8 mouse cellular contexts compared by ENCODE assay signal in the genomic region with DNA sequence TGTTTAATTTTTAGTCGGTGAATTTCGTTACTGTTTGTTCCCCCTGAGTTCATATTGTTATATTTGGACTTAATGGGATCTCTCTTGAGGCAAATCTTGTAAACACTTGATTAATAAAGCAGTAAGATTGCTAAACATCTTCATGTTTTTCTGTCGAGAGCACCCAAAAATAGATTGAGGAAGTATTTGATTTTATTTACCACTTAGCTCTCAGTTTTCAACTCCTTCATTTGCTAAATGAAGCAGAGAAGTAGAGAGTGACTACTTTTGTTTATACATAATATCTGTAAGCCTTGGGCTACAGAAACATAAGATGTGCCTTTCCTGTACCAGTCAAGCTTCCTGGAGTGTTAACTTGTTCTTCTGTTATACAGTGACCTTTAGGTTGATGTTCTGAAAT. TPM values are rescaled to one million over a fixed set of nuclear protein-coding genes. Genes with fewer than 3 reads are reported as not detected.
A peak's percentile ranks its signal among the peaks of the same experiment; 100 is the strongest.
DNase-seq lines count a peak whose midpoint lies in the region; ATAC-seq and TF ChIP-seq lines count a peak whose summit lies in the region.

No protein-coding gene starts in this region.

- H3K9me3 ChIP-seq in kidney, embryonic 14.5 days (ENCODE audit: control insufficient read depth, low read length), result no peaks in the 10 kb centered on the region
- no peaks in the 10 kb centered on the region for H3K9me3 ChIP-seq in hindbrain, postnatal 0 days (ENCODE audit: low read length)
- no peaks in the 10 kb centered on the region for H3K9me3 ChIP-seq in midbrain, postnatal 0 days (ENCODE audit: low read length)

- H3K9ac ChIP-seq in kidney, embryonic 14.5 days (ENCODE audit: low read depth, low read length), result peak overlapping the region; percentile 97; the same call in 1 of the 2 replicates
- no peak overlapping the region; the same call in 1 of the 2 replicates for H3K9ac ChIP-seq in hindbrain, postnatal 0 days (replicated peaks; ENCODE audit: low read length)
- no peak overlapping the region for H3K9ac ChIP-seq in midbrain, postnatal 0 days (replicated peaks; ENCODE audit: low read length, poor library complexity, severe bottlenecking)

- DNase-seq in kidney, adult 11 months, result no peak
- DNase-seq in c-Kit-negative CD71-positive TER-119-positive erythroid progenitor cells, embryonic 14.5 days (ENCODE audit: low read depth, low spot score), result peak; percentile 15
- no peak for DNase-seq in hindbrain, postnatal 0 days (ENCODE audit: low spot score)
- DNase-seq in midbrain, postnatal 0 days (ENCODE audit: low spot score), result no peak
- DNase-seq in urinary bladder, postnatal 10 days (ENCODE audit: low spot score), result no peak
- no peak for DNase-seq in natural killer cell, adult 2 months (ENCODE audit: low spot score in 2 of 2)
- no peak for DNase-seq in right cerebral cortex, postnatal 14 days

- H3K4me1 ChIP-seq in kidney, embryonic 14.5 days (ENCODE audit: control insufficient read depth, insufficient read depth, low read length), result peaks cover 29% of the 10 kb centered on the region
- no peaks in the 10 kb centered on the region; the same call in 1 of the 2 replicates for H3K4me1 ChIP-seq in hindbrain, postnatal 0 days (ENCODE audit: insufficient read depth, low read length)
- peaks cover 3% of the 10 kb centered on the region for H3K4me1 ChIP-seq in midbrain, postnatal 0 days (ENCODE audit: insufficient read depth, low read length)

- no peaks in the 10 kb centered on the region for H3K27me3 ChIP-seq in kidney, embryonic 14.5 days (ENCODE audit: control insufficient read depth, insufficient read depth, low read length)
- H3K27me3 ChIP-seq in hindbrain, postnatal 0 days (ENCODE audit: insufficient read depth, low read length), result no peaks in the 10 kb centered on the region
- H3K27me3 ChIP-seq in midbrain, postnatal 0 days (ENCODE audit: insufficient read depth, low read length), result no peaks in the 10 kb centered on the region

- ATAC-seq in kidney, embryonic 14.5 days (ENCODE audit: low FRiP score, low TSS enrichment), result no peak
- no peak for ATAC-seq in hindbrain, postnatal 0 days
- no peak for ATAC-seq in midbrain, postnatal 0 days (ENCODE audit: low FRiP score)

- WGBS in kidney, embryonic 14.5 days, result 48% methylated on average over 3 of the region's 3 CpGs
- WGBS in hindbrain, postnatal 0 days, result 41% methylated on average over 3 of the region's 3 CpGs
- 52% methylated on average over 3 of the region's 3 CpGs for WGBS in midbrain, postnatal 0 days

- no peak for TF ChIP-seq CTCF in hindbrain, postnatal 0 days (IDR thresholded peaks at IDR 0.05; ENCODE audit: low read depth)
- TF ChIP-seq CTCF in midbrain, postnatal 0 days (IDR thresholded peaks at IDR 0.05), result no peak

- peak overlapping the region; percentile 90 for H3K4me3 ChIP-seq in kidney, embryonic 14.5 days (ENCODE audit: low read length)
- H3K4me3 ChIP-seq in hindbrain, postnatal 0 days (ENCODE audit: low read length), result peak overlapping the region; percentile 88
- H3K4me3 ChIP-seq in midbrain, postnatal 0 days (ENCODE audit: low read depth, low read length), result no peak overlapping the region

- peaks cover 6% of the 10 kb centered on the region; the same call in 1 of the 2 replicates for H3K36me3 ChIP-seq in kidney, embryonic 14.5 days (ENCODE audit: control insufficient read depth, insufficient read depth, low read length)
- 0 out of 2 replicates have a peak, but pooled peaks cover 3% of the 10 kb centered on the region for H3K36me3 ChIP-seq in hindbrain, postnatal 0 days (ENCODE audit: insufficient read depth, low read length)
- peaks cover 2% of the 10 kb centered on the region; the same call in 1 of the 2 replicates for H3K36me3 ChIP-seq in midbrain, postnatal 0 days (ENCODE audit: insufficient read depth, low read length)

- H3K27ac ChIP-seq in kidney, embryonic 14.5 days (ENCODE audit: low read depth, low read length), result no peak overlapping the region
- H3K27ac ChIP-seq in hindbrain, postnatal 0 days, result no peak overlapping the region
- H3K27ac ChIP-seq in midbrain, postnatal 0 days (ENCODE audit: low read depth, low read length), result no peak overlapping the region

- H3K4me2 ChIP-seq in kidney, embryonic 14.5 days (replicated peaks; ENCODE audit: low read depth, low read length), result peak overlapping the region; percentile 64
- H3K4me2 ChIP-seq in hindbrain, postnatal 0 days (ENCODE audit: low read depth, low read length), result peak overlapping the region; percentile 91
- peak overlapping the region; percentile 83 for H3K4me2 ChIP-seq in midbrain, postnatal 0 days (ENCODE audit: low read depth, low read length, poor library complexity, severe bottlenecking)

RNA-seq across cellular contexts. Expression of a gene that starts 6.0 kb away (rescaled TPM):
- 3.2 and 4.9 TPM in 2 replicates for polyA plus RNA-seq in kidney, embryonic 14.5 days (2014; fragmentation: Nextera tagmentation; extraction: Ambion mirVana)
- 4.2 TPM in 2 replicates for total RNA-seq in hindbrain, postnatal 0 days (2014; rRNA removed)
- polyA plus RNA-seq in hindbrain, postnatal 0 days (2015; fragmentation: Nextera tagmentation; extraction: Ambion mirVana), result 2.8 and 3.0 TPM in 2 replicates
- 5.1 and 9.1 TPM in 2 replicates for total RNA-seq in midbrain, postnatal 0 days (2014; rRNA removed)
- polyA plus RNA-seq in midbrain, postnatal 0 days (2015; fragmentation: Nextera tagmentation; extraction: Ambion mirVana), result 2.1 and 2.8 TPM in 2 replicates

RNA-seq across cellular contexts. Expression of a gene that starts 6.2 kb away (rescaled TPM):
- polyA plus RNA-seq in kidney, embryonic 14.5 days (2014; fragmentation: Nextera tagmentation; extraction: Ambion mirVana), result 38.9 and 54.5 TPM in 2 replicates
- total RNA-seq in hindbrain, postnatal 0 days (2014; rRNA removed), result 26.1 and 27.8 TPM in 2 replicates
- polyA plus RNA-seq in hindbrain, postnatal 0 days (2015; fragmentation: Nextera tagmentation; extraction: Ambion mirVana), result 37.4 and 39.2 TPM in 2 replicates
- total RNA-seq in midbrain, postnatal 0 days (2014; rRNA removed), result 30.6 and 49.7 TPM in 2 replicates
- 25.3 and 32.8 TPM in 2 replicates for polyA plus RNA-seq in midbrain, postnatal 0 days (2015; fragmentation: Nextera tagmentation; extraction: Ambion mirVana)
